Mouse (Mus musculus) kidney, adult 8-10 months (tissue): ENCODE measurements around the gene Ddr2.

Experiments used
- DNase-seq, 2 experiments: peaks; one replicate each; pipeline ENCODE4 v3.0.0; 2022

Ddr2 gene

GRCm38 (mm10) chr1:169946004-169946403, 164.6 kb downstream of the Ddr2 start:
- DNase-seq: no peak

GRCm38 (mm10) chr1:169939345-169939744, 171.2 kb downstream of the Ddr2 start:
- peak in 1 of 2 experiments; percentile 25 for DNase-seq

- DNase-seq: peak in 1 of 2 experiments; percentile 45
Observed at GRCm38 (mm10) chr1:169934005-169934725, 176.4 kb downstream of the Ddr2 start.

DNA sequence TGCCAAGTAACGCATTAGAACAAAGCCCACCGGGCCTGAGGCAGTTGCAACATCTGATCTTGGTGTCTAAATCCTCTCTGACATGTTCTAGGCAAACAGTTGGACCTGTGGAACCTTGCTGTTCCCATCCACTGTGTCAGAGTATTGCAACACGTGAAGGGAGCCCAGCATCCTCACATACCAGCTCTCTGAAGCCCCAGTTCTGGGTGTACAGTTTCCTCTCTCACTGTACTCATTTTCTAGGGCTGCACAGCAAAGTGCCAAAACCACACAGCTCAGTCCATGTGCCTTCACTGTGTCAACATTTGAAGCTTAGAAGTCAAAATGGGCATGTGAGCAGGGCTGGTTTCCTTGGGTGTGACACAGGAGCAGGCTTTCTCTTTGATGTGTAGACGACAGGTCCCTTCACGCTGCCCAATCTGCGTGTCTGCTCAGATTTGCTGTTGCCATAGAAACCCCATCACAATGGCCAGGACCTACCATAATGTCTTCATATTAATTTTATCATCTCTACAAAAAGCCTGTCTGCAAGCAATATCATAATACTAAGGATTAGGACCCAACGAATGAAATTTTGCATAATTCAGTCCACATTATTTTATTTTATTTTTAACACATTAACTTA, 178.3 kb downstream of the Ddr2 start:
- DNase-seq: no peak

DNA sequence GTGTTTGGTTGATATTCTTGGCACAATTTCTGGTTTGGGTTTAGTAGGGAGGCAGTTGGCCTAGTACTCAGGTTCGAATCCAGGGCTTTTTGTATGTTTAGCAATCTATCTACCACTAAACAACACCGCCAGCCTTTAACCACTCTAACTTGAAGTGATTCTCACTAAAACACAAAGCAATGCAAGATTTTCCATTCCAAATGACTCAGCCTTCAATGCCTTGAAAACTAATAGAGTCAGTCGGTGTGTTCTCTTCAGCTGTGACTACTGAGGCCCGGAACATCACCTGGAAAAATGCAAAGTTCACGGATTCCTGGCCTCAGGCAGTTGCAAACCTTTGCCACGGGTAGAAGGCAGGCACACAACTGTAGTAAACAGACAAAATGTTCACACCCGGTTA, 178.9 kb downstream of the Ddr2 start:
- no peak for DNase-seq

DNA sequence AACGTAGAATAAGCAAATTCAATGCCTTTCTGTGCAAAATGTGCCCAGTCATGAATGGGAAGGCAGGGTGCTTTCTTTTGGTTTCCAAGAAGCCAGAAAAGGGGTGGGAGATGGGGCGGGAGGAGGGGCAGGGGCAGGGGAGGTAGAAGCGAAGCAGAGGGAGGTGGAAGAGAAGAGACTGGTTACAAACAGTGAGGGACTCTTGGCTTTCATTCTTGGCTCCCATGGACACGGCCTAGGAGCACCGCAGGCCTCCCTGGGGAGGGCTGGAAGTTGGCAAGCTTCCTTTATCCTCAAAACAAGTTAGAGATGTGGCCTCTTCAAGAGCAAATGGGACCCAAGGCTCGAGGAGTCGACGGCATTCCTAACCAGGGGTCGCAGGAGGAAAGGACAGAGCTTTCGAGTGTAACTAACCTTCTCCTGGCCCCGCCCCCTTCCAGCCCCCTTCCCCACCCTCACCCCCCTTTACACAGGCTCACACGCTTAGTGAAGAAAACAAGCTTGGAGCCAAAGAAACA, 182.0 kb downstream of the Ddr2 start, which contains the start of gene Ccdc190:
Gene Ccdc190, plus strand, starts transcription at position 195 of the 518 bp plus-strand sequence.
- peak; percentile 12 to 20 for DNase-seq

GRCm38 (mm10) chr1:169927753-169928369, 182.7 kb downstream of the Ddr2 start:
- DNase-seq: no peak

GRCm38 (mm10) chr1:169924567-169924966, 186.0 kb downstream of the Ddr2 start:
- DNase-seq: no peak
